Mouse (Mus musculus): Measurements from ENCODE around the gene Uimc1. TPM values are rescaled to one million over a fixed set of nuclear protein-coding genes. Genes with fewer than 3 reads are reported as not detected.

Uimc1 gene
- 41.7 and 46.8 TPM in 2 replicates for polyA plus RNA-seq (2012; ENCODE audit: insufficient read depth, insufficient read length, missing spikeins)

DNA sequence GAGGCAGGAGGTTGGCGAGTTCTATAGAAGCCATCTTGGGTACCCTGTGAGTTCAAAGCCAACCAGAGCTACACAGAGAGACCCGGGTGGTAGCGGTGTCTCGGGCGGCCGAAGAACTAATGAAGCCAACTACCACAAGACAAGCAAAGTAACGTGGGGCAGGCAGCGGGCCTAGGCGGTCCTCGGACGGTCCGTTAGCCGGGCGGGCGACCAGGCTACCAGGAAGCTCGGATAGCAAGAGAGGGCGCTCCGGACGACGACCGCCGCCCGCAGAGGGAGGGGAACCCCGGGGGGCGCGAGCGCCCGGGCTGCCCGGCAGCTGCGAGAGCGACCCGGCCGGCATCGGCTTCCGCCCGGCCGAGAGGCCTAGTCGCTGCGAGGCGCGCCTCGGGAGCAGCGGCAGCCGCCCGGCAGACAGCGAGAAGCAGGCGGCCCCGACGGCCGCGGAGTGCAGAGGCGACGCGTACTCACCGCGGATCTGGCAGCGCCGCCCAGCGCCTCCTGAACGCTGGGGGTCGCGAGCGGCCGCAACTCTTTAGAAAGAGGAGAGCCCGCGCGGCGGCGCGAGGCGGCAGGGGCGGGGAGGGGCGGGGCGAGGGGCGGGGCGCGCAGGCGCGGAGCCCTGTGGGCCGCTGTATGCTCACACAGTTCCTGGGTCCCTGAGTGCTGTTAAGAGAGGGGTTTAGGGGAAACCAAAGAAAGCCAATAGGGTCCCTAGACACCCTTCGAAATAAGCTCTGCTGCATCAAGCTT lies at the start of gene Uimc1:
TSS of gene Uimc1 (minus strand) at position 575 of the 753 bp plus-strand sequence.
- TF ChIP-seq POLR2A (IDR thresholded peaks at IDR 0.05; ENCODE audit: borderline replicate concordance, low read depth, low read length) (peak; percentile 76; the same call in 1 of the 2 replicates), CTCF (IDR thresholded peaks at IDR 0.05; ENCODE audit: low read depth, low read length) (no peak)
- Histone ChIP-seq H3K4me1 (ENCODE audit: control insufficient read depth, insufficient read depth, low read length) (0 out of 2 replicates have a peak, but pooled peaks cover 2% of the 10 kb centered on the region), H3K27ac (ENCODE audit: insufficient read depth, low read depth, low read length) (peak within 1 kb of the TSS; percentile 68), H3K4me3 (ENCODE audit: insufficient read depth, low read length) (peak within 1 kb of the TSS; percentile 64)

DNA sequence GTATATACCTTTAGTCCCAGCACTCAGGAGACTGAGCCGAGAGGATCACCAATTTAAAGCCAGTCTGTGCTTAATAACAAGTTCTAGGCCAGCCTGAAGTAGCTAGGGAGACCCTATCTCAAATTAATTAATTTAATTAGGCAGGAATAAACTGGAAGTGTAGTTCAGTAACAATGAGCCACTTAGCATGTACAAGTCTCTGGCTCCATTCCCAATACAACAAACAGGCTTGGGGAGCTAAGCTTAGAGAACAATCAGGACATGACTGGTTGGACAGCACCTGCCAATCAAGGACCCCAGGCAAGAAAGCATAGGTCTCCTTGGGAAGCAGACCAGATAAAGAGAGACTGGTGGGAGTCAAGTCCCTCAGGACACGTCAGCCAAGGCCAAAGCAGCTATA lies 40.2 kb upstream of the Uimc1 start:
- Histone ChIP-seq H3K4me1 (ENCODE audit: control insufficient read depth, insufficient read depth, low read length) (no peaks in the 10 kb centered on the region), H3K27ac (ENCODE audit: insufficient read depth, low read depth, low read length) (no peak overlapping the region), H3K4me3 (ENCODE audit: insufficient read depth, low read length) (no peak overlapping the region)
- no peak for TF ChIP-seq CTCF (IDR thresholded peaks at IDR 0.05; ENCODE audit: low read depth, low read length)
- no peak for TF ChIP-seq POLR2A (IDR thresholded peaks at IDR 0.05; ENCODE audit: borderline replicate concordance, low read depth, low read length)

DNA sequence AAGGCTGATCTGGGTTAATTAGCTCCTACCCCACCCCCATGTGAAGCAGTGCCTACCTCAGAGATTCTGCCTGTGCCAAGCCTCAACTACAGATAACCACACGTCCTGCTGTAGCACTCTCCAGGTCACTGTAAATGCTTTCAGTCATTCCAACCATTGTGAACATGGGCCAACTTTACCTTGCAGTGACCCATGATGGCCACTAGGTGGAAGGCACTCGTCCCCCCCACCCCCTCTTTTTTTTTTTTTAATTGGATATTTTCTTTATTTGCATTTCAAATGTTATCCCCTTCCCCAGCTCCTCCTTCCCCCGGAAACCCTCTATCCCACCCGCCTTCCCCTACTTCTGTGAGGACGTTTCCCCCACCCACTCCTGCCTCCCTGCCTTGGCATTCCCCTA lies 35.3 kb upstream of the Uimc1 start:
- Histone ChIP-seq H3K27ac (ENCODE audit: insufficient read depth, low read depth, low read length) (no peak overlapping the region), H3K4me3 (ENCODE audit: insufficient read depth, low read length) (no peak overlapping the region), H3K4me1 (ENCODE audit: control insufficient read depth, insufficient read depth, low read length) (no peaks in the 10 kb centered on the region)
- TF ChIP-seq POLR2A (IDR thresholded peaks at IDR 0.05; ENCODE audit: borderline replicate concordance, low read depth, low read length) (no peak), CTCF (IDR thresholded peaks at IDR 0.05; ENCODE audit: low read depth, low read length) (peak; percentile 68)

DNA sequence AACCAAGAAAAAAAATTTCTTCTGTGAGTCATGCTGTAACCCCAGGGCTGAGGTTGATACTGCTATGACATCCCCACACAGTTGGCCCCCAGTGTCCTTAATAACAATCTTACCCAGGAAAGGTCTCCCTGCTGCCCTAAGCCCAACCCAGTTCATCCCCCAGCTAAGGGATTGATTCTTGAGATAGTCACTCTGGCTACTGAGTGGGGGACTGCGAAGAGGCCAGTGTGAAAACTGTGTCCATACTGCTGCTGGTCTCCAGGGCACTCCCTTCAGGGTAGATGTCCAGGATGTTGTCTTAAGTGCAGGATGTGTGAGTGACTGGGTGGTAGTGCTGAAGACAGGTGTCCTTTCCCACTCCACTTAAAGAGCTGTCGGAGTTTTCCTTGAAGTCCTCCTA lies 33.3 kb upstream of the Uimc1 start, which contains the start of gene Gm17617:
TSS of gene Gm17617 (minus strand) at position 101 of the 400 bp plus-strand sequence.
- Histone ChIP-seq H3K4me3 (ENCODE audit: insufficient read depth, low read length) (no peak within 1 kb of the TSS), H3K27ac (ENCODE audit: insufficient read depth, low read depth, low read length) (no peak within 1 kb of the TSS)
- TF ChIP-seq CTCF (IDR thresholded peaks at IDR 0.05; ENCODE audit: low read depth, low read length) (no peak), POLR2A (IDR thresholded peaks at IDR 0.05; ENCODE audit: borderline replicate concordance, low read depth, low read length) (no peak)

DNA sequence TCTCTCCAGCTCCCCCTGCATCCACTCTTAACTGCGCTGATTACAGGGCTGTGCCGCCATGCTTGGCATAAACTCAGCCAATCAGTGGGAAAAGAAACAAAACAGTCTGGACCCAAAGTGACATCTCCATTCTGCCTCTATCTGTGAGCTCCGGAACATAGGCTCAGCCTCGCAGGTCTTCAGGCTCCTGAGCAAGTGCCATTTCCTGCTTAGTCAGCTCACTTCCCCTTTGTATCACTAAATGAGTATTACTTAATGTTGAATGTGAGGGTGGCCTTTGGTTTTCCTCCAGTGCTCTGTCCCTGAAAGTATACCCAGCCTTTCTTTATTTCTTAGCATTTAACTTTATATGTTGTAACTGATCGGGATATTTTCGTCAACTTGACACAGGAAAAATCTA lies 24.8 kb upstream of the Uimc1 start:
- TF ChIP-seq CTCF (IDR thresholded peaks at IDR 0.05; ENCODE audit: low read depth, low read length): no peak
- TF ChIP-seq POLR2A (IDR thresholded peaks at IDR 0.05; ENCODE audit: borderline replicate concordance, low read depth, low read length): no peak
- no peak overlapping the region for H3K4me3 ChIP-seq (ENCODE audit: insufficient read depth, low read length)
- H3K27ac ChIP-seq (ENCODE audit: insufficient read depth, low read depth, low read length): no peak overlapping the region; the same call in 1 of the 2 replicates
- peaks cover 10% of the 10 kb centered on the region for H3K4me1 ChIP-seq (ENCODE audit: control insufficient read depth, insufficient read depth, low read length)

More for the DNA sequence above, 33.3 kb upstream of the Uimc1 start, which contains the start of gene Gm17617:
- no peaks in the 10 kb centered on the region for H3K4me1 ChIP-seq (ENCODE audit: control insufficient read depth, insufficient read depth, low read length)

DNA sequence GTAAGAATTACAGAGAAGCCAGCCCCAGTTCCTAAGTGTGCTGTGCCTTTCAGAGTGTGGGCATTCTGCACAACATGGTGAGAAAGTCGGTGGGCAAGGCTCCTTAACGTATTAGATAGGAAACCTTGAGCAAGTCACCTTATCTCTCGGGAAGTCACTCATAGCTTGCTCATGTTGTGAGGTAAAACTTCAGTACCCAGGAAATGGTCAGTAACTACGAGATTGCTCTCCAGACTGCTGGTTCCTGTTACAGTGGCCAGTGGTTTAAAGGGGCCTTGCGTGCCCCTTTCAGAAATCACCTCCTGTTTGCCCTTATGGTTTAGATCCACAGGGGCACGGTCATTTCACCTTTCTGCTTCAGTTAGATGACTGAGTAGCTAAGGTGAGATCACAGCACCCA lies 14.3 kb upstream of the Uimc1 start:
- no peak overlapping the region for H3K4me3 ChIP-seq (ENCODE audit: insufficient read depth, low read length)
- H3K27ac ChIP-seq (ENCODE audit: insufficient read depth, low read depth, low read length): no peak overlapping the region
- peaks cover 17% of the 10 kb centered on the region for H3K4me1 ChIP-seq (ENCODE audit: control insufficient read depth, insufficient read depth, low read length)
- TF ChIP-seq POLR2A (IDR thresholded peaks at IDR 0.05; ENCODE audit: borderline replicate concordance, low read depth, low read length) (no peak), CTCF (IDR thresholded peaks at IDR 0.05; ENCODE audit: low read depth, low read length) (no peak)

DNA sequence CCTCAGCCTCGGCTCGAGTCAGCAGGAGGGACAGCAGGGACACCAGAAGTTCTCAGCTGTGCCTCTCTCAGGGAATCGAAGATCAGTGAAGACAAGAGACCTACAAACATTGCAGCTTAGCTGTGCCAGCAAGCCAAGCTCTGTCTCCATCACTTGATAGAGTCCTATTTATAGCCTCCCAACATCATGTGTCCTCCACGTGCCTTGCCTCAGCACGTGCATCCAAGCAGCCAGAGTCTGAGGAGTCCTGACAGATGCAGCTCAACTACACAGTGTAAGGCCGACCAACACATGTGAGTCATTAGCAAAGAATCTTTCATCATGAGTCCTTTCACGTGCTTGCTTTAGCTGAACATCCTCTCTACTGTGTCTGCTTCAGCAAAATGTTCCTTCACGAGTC lies 7.6 kb upstream of the Uimc1 start:
- Histone ChIP-seq H3K27ac (ENCODE audit: insufficient read depth, low read depth, low read length) (peak overlapping the region; percentile 88), H3K4me1 (ENCODE audit: control insufficient read depth, insufficient read depth, low read length) (peaks cover 29% of the 10 kb centered on the region), H3K4me3 (ENCODE audit: insufficient read depth, low read length) (peak overlapping the region; percentile 45)
- TF ChIP-seq CTCF (IDR thresholded peaks at IDR 0.05; ENCODE audit: low read depth, low read length): no peak
- TF ChIP-seq POLR2A (IDR thresholded peaks at IDR 0.05; ENCODE audit: borderline replicate concordance, low read depth, low read length): no peak

DNA sequence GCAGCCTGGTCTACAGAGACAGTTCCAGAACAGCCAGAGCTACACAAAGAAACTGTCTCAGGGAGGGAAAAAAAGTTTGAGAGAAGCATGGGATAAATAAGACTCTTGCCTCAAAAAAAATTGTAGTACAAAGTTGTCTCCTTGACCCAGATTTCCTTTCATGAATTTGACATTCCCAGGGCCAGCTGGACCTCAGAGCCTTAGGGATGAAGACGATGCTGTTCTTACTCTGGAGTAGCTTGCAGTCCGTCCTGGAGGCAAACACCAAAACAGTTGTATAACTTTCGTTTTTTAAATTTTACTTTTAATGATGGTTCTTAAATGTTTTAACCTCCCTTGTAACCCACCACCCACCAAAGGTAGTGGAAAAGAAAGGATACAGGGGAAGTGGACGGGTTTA lies 7.0 kb upstream of the Uimc1 start:
- peaks cover 29% of the 10 kb centered on the region for H3K4me1 ChIP-seq (ENCODE audit: control insufficient read depth, insufficient read depth, low read length)
- no peak for TF ChIP-seq POLR2A (IDR thresholded peaks at IDR 0.05; ENCODE audit: borderline replicate concordance, low read depth, low read length)
- TF ChIP-seq CTCF (IDR thresholded peaks at IDR 0.05; ENCODE audit: low read depth, low read length): no peak
- H3K27ac ChIP-seq (ENCODE audit: insufficient read depth, low read depth, low read length): peak overlapping the region; percentile 88
- peak overlapping the region; percentile 45 for H3K4me3 ChIP-seq (ENCODE audit: insufficient read depth, low read length)

DNA sequence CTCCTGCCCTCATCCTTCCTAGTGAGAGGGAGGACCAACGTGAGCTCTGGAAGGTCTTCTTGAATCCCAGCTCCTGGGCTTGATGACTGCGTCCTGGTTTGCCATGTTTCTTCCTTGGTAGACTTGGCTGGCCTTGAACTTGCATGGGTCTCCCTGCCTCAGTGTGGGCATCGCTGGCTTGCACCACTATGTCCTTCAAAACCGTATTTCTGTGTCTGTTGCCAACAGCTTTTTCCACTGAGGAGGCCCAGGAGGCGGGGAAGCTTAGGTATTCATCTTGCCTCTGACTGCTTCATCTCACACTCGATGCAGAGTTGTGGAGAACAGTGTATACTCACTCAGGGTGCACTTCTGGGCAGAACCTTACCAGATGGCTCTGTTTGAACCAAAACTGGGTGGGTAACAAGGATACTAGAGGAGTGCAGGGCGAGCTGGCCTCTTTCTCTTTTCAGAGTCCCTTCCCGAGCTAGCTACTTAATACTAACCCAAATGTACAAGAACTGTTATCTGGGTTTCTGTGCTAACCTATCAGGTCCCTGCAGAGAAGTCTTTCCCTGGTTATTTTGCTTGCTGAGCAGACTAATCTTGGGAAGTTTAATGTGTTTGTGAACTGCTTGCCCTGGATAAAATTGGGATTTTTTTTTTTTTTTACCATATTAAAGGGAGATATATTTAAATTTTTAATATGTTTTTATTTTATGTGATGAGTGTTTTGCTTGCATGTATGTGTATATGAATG lies 6.0 kb upstream of the Uimc1 start:
- Histone ChIP-seq H3K4me1 (ENCODE audit: control insufficient read depth, insufficient read depth, low read length) (peaks cover 29% of the 10 kb centered on the region), H3K27ac (ENCODE audit: insufficient read depth, low read depth, low read length) (peak overlapping the region; percentile 56), H3K4me3 (ENCODE audit: insufficient read depth, low read length) (peak overlapping the region; percentile 94)
- TF ChIP-seq POLR2A (IDR thresholded peaks at IDR 0.05; ENCODE audit: borderline replicate concordance, low read depth, low read length) (no peak), CTCF (IDR thresholded peaks at IDR 0.05; ENCODE audit: low read depth, low read length) (no peak)

Measured in bone marrow macrophage, adult 2 months (primary cell).